Mouse (Mus musculus) cortical plate, adult 2 months (tissue): ENCODE data around the gene Pik3cd. TPM values are rescaled to one million over a fixed set of nuclear protein-coding genes. Genes with fewer than 3 reads are reported as not detected.

Source experiments
- H3K27ac ChIP-seq: fragments of 200-500 bp; 2 replicates; pipeline ENCODE4 v1.5.1; 2012; ENCODE audit warnings: low read length, control low read depth, inconsistent platforms; ENCODE audit not compliant: insufficient read depth
- H3K4me1 ChIP-seq: fragments of 200-500 bp; 2 replicates; pipeline ENCODE4 v1.6.1; 2011; ENCODE audit warnings: low read length; ENCODE audit not compliant: control insufficient read depth, insufficient read depth
- H3K4me3 ChIP-seq: fragments of 200-500 bp; 2 replicates; pipeline ENCODE4 v1.5.1; 2011; ENCODE audit warnings: mild to moderate bottlenecking, low read length, control low read depth; ENCODE audit not compliant: insufficient read depth
- CTCF ChIP-seq: fragments of 200-500 bp; IDR thresholded peaks from 2 replicates; pipeline ENCODE4 v1.5.1; 2011; ENCODE audit warnings: mild to moderate bottlenecking, control low read depth, low read length; ENCODE audit not compliant: insufficient read depth; ENCODE audit errors: extremely low read depth
- POLR2A ChIP-seq: fragments of 200-500 bp; IDR thresholded peaks from 2 replicates; pipeline ENCODE4 v1.6.1; 2011; ENCODE audit warnings: mild to moderate bottlenecking, low read length, control low read depth; ENCODE audit not compliant: insufficient read depth; ENCODE audit errors: extremely low read depth
- polyA plus RNA-seq: library from polyadenylated mRNA; depleted of rRNA; stranded (reverse); fragments of >200 nt; gene quantifications from 2 replicates; pipeline ENCODE4 v1.2.3, GENCODE M21; 2012; rRNA removed

Gene Pik3cd
- polyA plus RNA-seq, 1 experiment, result 13.2 TPM

DNA sequence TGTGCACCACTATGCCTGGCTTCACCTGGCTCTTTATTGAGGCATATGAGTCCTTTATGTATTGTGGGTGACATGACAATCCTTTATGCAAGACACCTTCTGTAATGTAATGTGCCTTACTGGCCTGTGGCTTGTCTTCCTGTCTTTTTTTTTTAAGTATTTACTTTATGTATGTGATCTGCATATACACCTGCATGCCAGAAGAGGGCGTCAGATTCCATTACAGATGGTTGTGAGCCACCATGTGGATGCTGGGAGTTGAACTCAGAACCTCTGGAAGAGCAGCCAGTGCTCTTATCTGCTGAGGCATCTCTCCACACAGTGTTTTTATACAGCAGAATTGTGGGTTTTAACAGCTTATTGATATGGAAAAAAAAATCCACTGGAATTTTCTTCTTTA is 98.5 kb downstream of the Pik3cd start:
- no peak for TF ChIP-seq POLR2A
- TF ChIP-seq CTCF, result no peak
- Histone ChIP-seq H3K4me3 (no peak overlapping the region), H3K27ac (no peak overlapping the region), H3K4me1 (peaks cover 8% of the 10 kb centered on the region)

DNA sequence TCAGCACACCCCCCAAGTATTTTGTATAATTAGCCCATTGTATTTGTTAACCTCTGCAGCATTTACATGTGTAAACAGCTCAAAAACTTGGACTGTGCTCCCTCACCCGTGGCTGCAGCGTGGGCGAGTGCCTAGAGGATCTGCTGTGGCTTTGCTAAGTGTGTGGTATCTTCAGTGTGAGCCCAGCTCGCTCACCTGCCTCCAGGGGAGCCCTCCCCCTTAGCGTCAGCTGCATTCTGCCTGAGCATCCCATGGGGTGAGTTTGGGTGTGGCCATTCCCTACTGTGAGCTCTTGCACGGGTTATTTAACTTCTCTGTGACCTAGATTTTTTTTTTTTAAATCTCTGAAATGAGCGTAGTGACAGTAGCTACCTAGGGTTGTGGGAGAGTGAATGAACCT is 100.1 kb downstream of the Pik3cd start:
- no peak for TF ChIP-seq POLR2A
- no peak for TF ChIP-seq CTCF
- Histone ChIP-seq H3K4me3 (no peak overlapping the region), H3K4me1 (peaks cover 2% of the 10 kb centered on the region), H3K27ac (no peak overlapping the region)

DNA sequence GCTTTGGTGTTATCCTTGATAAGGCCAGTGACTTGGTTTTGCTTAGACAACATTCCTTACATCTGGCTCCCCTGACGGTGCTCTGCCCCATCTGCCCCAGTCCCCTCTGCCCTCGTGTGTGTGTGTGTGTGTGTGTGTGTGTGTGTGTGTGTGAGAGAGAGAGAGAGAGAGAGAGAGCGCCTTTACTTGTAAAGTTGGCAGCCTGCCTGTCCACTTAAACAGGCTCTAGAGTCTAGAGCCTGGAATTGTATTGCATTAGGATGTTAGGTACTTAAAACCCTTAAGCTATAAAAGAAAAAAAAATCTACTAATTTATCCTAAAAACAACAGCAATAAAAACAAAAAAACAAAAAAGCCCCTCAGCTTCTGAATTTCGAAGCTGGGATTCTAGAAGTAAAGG is 100.9 kb downstream of the Pik3cd start:
- Histone ChIP-seq H3K4me3 (no peak overlapping the region), H3K27ac (no peak overlapping the region), H3K4me1 (peaks cover 2% of the 10 kb centered on the region)
- TF ChIP-seq POLR2A, result no peak
- TF ChIP-seq CTCF, result no peak

DNA sequence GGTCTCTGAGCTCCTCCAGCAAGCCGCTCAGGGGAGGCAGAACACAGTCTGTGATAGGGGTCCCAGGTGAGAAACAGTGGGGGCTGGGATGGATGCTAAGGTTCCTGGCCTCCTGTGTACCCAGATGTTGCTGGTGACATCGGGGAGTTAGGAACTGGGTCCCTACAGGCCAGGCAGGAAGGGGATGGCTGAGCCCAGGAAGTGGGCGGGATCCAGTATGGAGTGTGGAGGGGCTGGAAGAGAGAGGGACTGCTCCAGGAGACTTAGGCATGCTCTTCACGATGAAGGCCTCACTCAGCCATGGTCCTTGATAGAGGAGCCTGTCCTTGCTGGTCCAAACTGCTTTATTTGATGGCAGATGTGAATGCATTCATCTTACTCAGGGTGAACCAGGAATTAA is 102.2 kb downstream of the Pik3cd start:
- TF ChIP-seq CTCF, result no peak
- no peak for TF ChIP-seq POLR2A
- no peak overlapping the region for H3K27ac ChIP-seq
- H3K4me3 ChIP-seq, result no peak overlapping the region
- H3K4me1 ChIP-seq, result no peaks in the 10 kb centered on the region; the same call in none of the 2 replicates

DNA sequence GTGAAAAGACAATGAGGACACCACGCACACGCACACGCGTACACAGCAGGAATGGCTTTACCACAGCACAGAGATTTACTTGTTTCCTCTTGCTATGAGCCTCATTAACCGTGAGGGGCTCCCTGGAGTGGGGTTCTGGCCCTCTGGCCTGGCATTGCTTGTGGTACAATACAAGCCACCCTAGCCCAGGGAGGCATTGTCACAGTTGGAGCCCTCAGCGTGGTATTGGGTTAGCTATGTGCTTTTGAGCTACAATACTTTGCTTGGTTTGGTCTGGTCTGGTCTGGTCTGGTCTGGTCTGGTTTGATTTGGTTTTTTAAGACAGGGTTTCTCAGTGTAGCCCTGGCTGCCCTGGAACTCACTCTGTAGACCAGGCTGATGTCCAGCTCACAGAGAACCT is 102.8 kb downstream of the Pik3cd start:
- H3K4me3 ChIP-seq, result no peak overlapping the region
- H3K27ac ChIP-seq, result no peak overlapping the region
- H3K4me1 ChIP-seq, result no peaks in the 10 kb centered on the region; the same call in none of the 2 replicates
- no peak for TF ChIP-seq POLR2A
- no peak for TF ChIP-seq CTCF

Other genes starting within 250 kb of the Pik3cd start
- gene Rbp7, start 247.6 kb downstream of the Pik3cd start, polyA plus RNA-seq, result 0.84 TPM in 1 of 2 replicates, not detected in the other
- gene Tmem274, start 225.2 kb downstream of the Pik3cd start, polyA plus RNA-seq, result not detected in 2 replicates
- gene Nmnat1, start 217.4 kb downstream of the Pik3cd start, polyA plus RNA-seq, result 8.5 and 9.0 TPM in 2 replicates
- 9.0 and 9.2 TPM in 2 replicates for gene Lzic, start 217.3 kb downstream of the Pik3cd start, polyA plus RNA-seq
- gene Ctnnbip1, start 184.3 kb downstream of the Pik3cd start, polyA plus RNA-seq, result 35.8 and 38.0 TPM in 2 replicates
- 406 and 407 TPM in 2 replicates for gene Clstn1, start 116.1 kb downstream of the Pik3cd start, polyA plus RNA-seq
- gene Tmem201, start 35.5 kb upstream of the Pik3cd start, polyA plus RNA-seq, result 75.0 and 75.9 TPM in 2 replicates
- 43.7 and 43.9 TPM in 2 replicates for gene Slc25a33, start 71.7 kb upstream of the Pik3cd start, polyA plus RNA-seq